Mouse (Mus musculus) kidney, postnatal 0 days (tissue): Measurements from ENCODE around the gene Cpt1a. TPM values are rescaled to one million over a fixed set of nuclear protein-coding genes. Genes with fewer than 3 reads are reported as not detected.

ENCODE experiments used
- ATAC-seq: fragments of 200-750 bp; cut with Nextera tagmentation; replicated peaks from 2 replicates; pipeline ENCODE4 v1.8.0; 2017; ENCODE audit warnings: low read depth, moderate number of reproducible peaks, moderate TSS enrichment, moderate library complexity; ENCODE audit not compliant: low FRiP score
- DNase-seq: peaks from one replicate; pipeline ENCODE4 v3.0.0-alpha.2; 2016; ENCODE audit warnings: low spot score
- H3K27ac ChIP-seq: fragments of 300-500 bp; sonication (generic); 2 replicates; pipeline ENCODE4 v1.5.1; 2014; ENCODE audit warnings: mild to moderate bottlenecking
- H3K27me3 ChIP-seq: fragments of 300-500 bp; sonication (generic); 2 replicates; pipeline ENCODE4 v1.6.1; 2014; ENCODE audit warnings: low read length, mixed read lengths; ENCODE audit not compliant: insufficient read depth
- H3K36me3 ChIP-seq: fragments of 300-500 bp; sonication (generic); 2 replicates; pipeline ENCODE4 v1.6.1; 2014; ENCODE audit warnings: low read length, mixed read lengths; ENCODE audit not compliant: insufficient read depth
- H3K4me1 ChIP-seq: fragments of 300-500 bp; sonication (generic); replicated peaks from 2 replicates; pipeline ENCODE4 v1.6.1; 2014; ENCODE audit warnings: antibody characterized with exemption, low read length, mixed read lengths; ENCODE audit not compliant: insufficient read depth
- H3K4me2 ChIP-seq: fragments of 300-500 bp; sonication (generic); 2 replicates; pipeline ENCODE4 v1.6.1; 2014; ENCODE audit warnings: mild to moderate bottlenecking, low read length, moderate library complexity, mixed read lengths
- H3K4me3 ChIP-seq: fragments of 300-500 bp; sonication (generic); replicated peaks from 2 replicates; pipeline ENCODE4 v1.5.1; 2014; ENCODE audit warnings: low read depth, low read length
- H3K9ac ChIP-seq: fragments of 300-500 bp; sonication (generic); 2 replicates; pipeline ENCODE4 v1.6.1; 2014; ENCODE audit warnings: low read depth, low read length
- H3K9me3 ChIP-seq: fragments of 300-500 bp; sonication (generic); replicated peaks from 2 replicates; pipeline ENCODE4 v1.6.1; 2016; ENCODE audit warnings: low read length, inconsistent platforms, mixed read lengths
- CTCF ChIP-seq: IDR thresholded peaks from 2 replicates; pipeline ENCODE4 v1.5.1; 2016; ENCODE audit warnings: antibody characterized with exemption, low read depth, mild to moderate bottlenecking, moderate library complexity
- WGBS: fragments of 180-500 bp; shearing (Covaris S2); extraction: QIAGEN DNeasy Blood & Tissue Kit; methylation state at CpG from one replicate; pipeline ENCODE4 v1.1.7; 2014; 5-methylcytosine and 5-hydroxymethylcytosine counted together
- polyA plus RNA-seq: library from polyadenylated mRNA; unstranded; fragments of >200 nt; fragmentation: Nextera tagmentation; extraction: Ambion mirVana; gene quantifications from 2 replicates; pipeline ENCODE4 v1.2.1, GENCODE M21; 2015

The Cpt1a gene
- polyA plus RNA-seq, 1 experiment from 2014 or later: 70.8 TPM

- H3K4me1 ChIP-seq: no peaks in the 10 kb centered on the region
- no peaks in the 10 kb centered on the region for H3K27me3 ChIP-seq
- no peak for ATAC-seq
- WGBS: 44% methylated on average over 15 of the region's 16 CpGs
- H3K4me2 ChIP-seq: no peak overlapping the region
- no peaks in the 10 kb centered on the region for H3K36me3 ChIP-seq
- no peak overlapping the region for H3K9ac ChIP-seq
- no peak for TF ChIP-seq CTCF
- DNase-seq: no peak
- no peaks in the 10 kb centered on the region for H3K9me3 ChIP-seq
- H3K4me3 ChIP-seq: no peak overlapping the region
- H3K27ac ChIP-seq: no peak overlapping the region
Observed at GRCm38 (mm10) chr19:3307175-3307949, 14.8 kb upstream of the Cpt1a start.

DNA sequence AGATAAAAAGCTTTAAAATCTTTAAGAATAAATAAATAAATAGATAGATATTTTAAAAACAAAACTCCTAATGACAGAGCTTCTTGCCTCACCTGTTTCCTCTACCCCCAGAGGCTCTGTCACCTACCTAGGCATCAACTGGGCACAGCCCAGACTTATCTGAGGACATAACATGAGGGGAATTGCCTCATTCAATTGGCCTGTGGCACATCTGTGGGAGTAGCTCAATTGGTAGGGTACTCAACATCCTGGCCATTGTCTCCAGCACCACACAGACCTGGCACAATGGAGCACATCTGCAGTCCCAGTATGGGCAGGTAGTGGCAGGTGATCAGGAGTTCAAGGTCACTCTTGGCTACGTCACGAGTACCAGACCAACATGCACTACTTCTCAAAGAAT lies 2.8 kb upstream of the Cpt1a start:
- no peaks in the 10 kb centered on the region for H3K36me3 ChIP-seq
- H3K9me3 ChIP-seq: no peaks in the 10 kb centered on the region
- H3K27me3 ChIP-seq: no peaks in the 10 kb centered on the region
- H3K27ac ChIP-seq: no peak overlapping the region
- WGBS: 89% methylated on average over 2 of the region's 2 CpGs
- TF ChIP-seq CTCF: no peak
- no peak overlapping the region for H3K9ac ChIP-seq
- H3K4me1 ChIP-seq: 0 out of 2 replicates have a peak, but pooled peaks cover 4% of the 10 kb centered on the region
- no peak for DNase-seq
- no peak overlapping the region for H3K4me3 ChIP-seq
- H3K4me2 ChIP-seq: no peak overlapping the region
- no peak for ATAC-seq

- TF ChIP-seq CTCF: no peak
- ATAC-seq: no peak
- no peaks in the 10 kb centered on the region for H3K36me3 ChIP-seq
- WGBS: 77% methylated on average over 7 of the region's 7 CpGs
- no peak overlapping the region for H3K27ac ChIP-seq
- no peak for DNase-seq
- no peak overlapping the region for H3K4me3 ChIP-seq
- H3K4me1 ChIP-seq: 0 out of 2 replicates have a peak, but pooled peaks cover 4% of the 10 kb centered on the region
- H3K9me3 ChIP-seq: no peaks in the 10 kb centered on the region
- no peaks in the 10 kb centered on the region for H3K27me3 ChIP-seq
- no peak overlapping the region for H3K4me2 ChIP-seq
- H3K9ac ChIP-seq: no peak overlapping the region
Observed at GRCm38 (mm10) chr19:3320086-3320485, 2.0 kb upstream of the Cpt1a start.

- Histone ChIP-seq H3K4me1 (0 out of 2 replicates have a peak, but pooled peaks cover 5% of the 10 kb centered on the region), H3K27me3 (no peaks in the 10 kb centered on the region), H3K4me3 (no peak overlapping the region), H3K9me3 (no peaks in the 10 kb centered on the region), H3K36me3 (no peaks in the 10 kb centered on the region), H3K4me2 (no peak overlapping the region), H3K27ac (0 out of 2 replicates have a peak overlapping the region, but pooled peaks have one; percentile 25), H3K9ac (no peak overlapping the region)
- ATAC-seq (no peak), DNase-seq (no peak)
- TF ChIP-seq CTCF: peak; percentile 68
- 80% methylated on average over 3 of the region's 3 CpGs for WGBS
Observed at GRCm38 (mm10) chr19:3320801-3321200, 1.3 kb upstream of the Cpt1a start.

- WGBS: 7% methylated on average over 11 of the region's 11 CpGs
Observed at GRCm38 (mm10) chr19:3321617-3322016, 517 bp upstream of the Cpt1a start.

GRCm38 (mm10) chr19:3323201-3323621 lies 1.1 kb downstream of the Cpt1a start:
- Histone ChIP-seq H3K9me3 (no peaks in the 10 kb centered on the region), H3K4me2 (peak overlapping the region; percentile 97), H3K27ac (peak overlapping the region; percentile 88), H3K36me3 (no peaks in the 10 kb centered on the region), H3K27me3 (no peaks in the 10 kb centered on the region), H3K4me3 (peak overlapping the region; percentile 73), H3K9ac (peak overlapping the region; percentile 81), H3K4me1 (peaks cover 12% of the 10 kb centered on the region; the same call in 1 of the 2 replicates)
- peak; percentile 84 for ATAC-seq
- WGBS: under 1% methylated on average over 45 of the region's 47 CpGs
- peak; percentile 86 for DNase-seq
- no peak for TF ChIP-seq CTCF

More at GRCm38 (mm10) chr19:3321617-3322016, 517 bp upstream of the Cpt1a start:
- Histone ChIP-seq H3K27me3 (no peaks in the 10 kb centered on the region), H3K4me1 (peaks cover 12% of the 10 kb centered on the region; the same call in 1 of the 2 replicates), H3K9ac (peak overlapping the region; percentile 9), H3K9me3 (no peaks in the 10 kb centered on the region), H3K4me3 (peak overlapping the region; percentile 73), H3K4me2 (peak overlapping the region; percentile 97), H3K27ac (peak overlapping the region; percentile 57; the same call in 1 of the 2 replicates), H3K36me3 (no peaks in the 10 kb centered on the region)
- DNase-seq: peak; percentile 81
- no peak; the same call in 1 of the 2 replicates for TF ChIP-seq CTCF
- ATAC-seq: peak; percentile 11
